Mouse (Mus musculus) hindbrain, postnatal 0 days (tissue): ENCODE results near the gene Svopl. TPM values are rescaled to one million over a fixed set of nuclear protein-coding genes. Genes with fewer than 3 reads are reported as not detected.

Source experiments
- ATAC-seq: fragments of 200-750 bp; cut with Nextera tagmentation; 2 replicates; pipeline ENCODE4 v1.8.0; 2017; ENCODE audit warnings: mild to moderate bottlenecking, moderate TSS enrichment, moderate library complexity
- DNase-seq: peaks from one replicate; pipeline ENCODE4 v3.0.0-alpha.2; 2015; ENCODE audit warnings: low spot score
- H3K27ac ChIP-seq: fragments of 300-500 bp; sonication (generic); 2 replicates; pipeline ENCODE4 v1.5.1; 2014; ENCODE audit warnings: mild to moderate bottlenecking
- H3K27me3 ChIP-seq: fragments of 300-500 bp; sonication (generic); 2 replicates; pipeline ENCODE4 v1.6.1; 2014; ENCODE audit warnings: low read length, mixed read lengths; ENCODE audit not compliant: insufficient read depth
- H3K36me3 ChIP-seq: fragments of 300-500 bp; sonication (generic); 2 replicates; pipeline ENCODE4 v1.6.1; 2014; ENCODE audit warnings: low read length, mixed read lengths; ENCODE audit not compliant: insufficient read depth
- H3K4me1 ChIP-seq: fragments of 300-500 bp; sonication (generic); 2 replicates; pipeline ENCODE4 v1.6.1; 2014; ENCODE audit warnings: antibody characterized with exemption, low read length, mixed read lengths; ENCODE audit not compliant: insufficient read depth
- H3K4me2 ChIP-seq: fragments of 300-500 bp; sonication (generic); 2 replicates; pipeline ENCODE4 v1.6.1; 2014; ENCODE audit warnings: low read depth, mild to moderate bottlenecking, low read length, moderate library complexity, mixed read lengths
- H3K4me3 ChIP-seq: fragments of 300-500 bp; sonication (generic); 2 replicates; pipeline ENCODE4 v1.5.1; 2014; ENCODE audit warnings: low read length
- H3K9ac ChIP-seq: fragments of 300-500 bp; sonication (generic); replicated peaks from 2 replicates; pipeline ENCODE4 v1.6.1; 2014; ENCODE audit warnings: mild to moderate bottlenecking, low read length, moderate library complexity, mixed read lengths
- H3K9me3 ChIP-seq: fragments of 300-500 bp; sonication (generic); 2 replicates; pipeline ENCODE4 v1.6.1; 2016; ENCODE audit warnings: low read length, mixed read lengths
- CTCF ChIP-seq: IDR thresholded peaks from 2 replicates; pipeline ENCODE4 v1.5.1; 2016; ENCODE audit warnings: antibody characterized with exemption, control low read depth, low read depth
- WGBS: fragments of 180-500 bp; shearing (Covaris S2); extraction: QIAGEN DNeasy Blood & Tissue Kit; methylation state at CpG from one replicate; pipeline ENCODE4 v1.1.7; 2014; 5-methylcytosine and 5-hydroxymethylcytosine counted together
- polyA plus RNA-seq: library from polyadenylated mRNA; unstranded; fragments of >200 nt; fragmentation: Nextera tagmentation; extraction: Ambion mirVana; gene quantifications from 2 replicates; pipeline ENCODE4 v1.2.1, GENCODE M21; 2015
- total RNA-seq: library from RNA; depleted of rRNA; stranded (reverse); fragments of >200 nt; gene quantifications from 2 replicates; pipeline ENCODE4 v1.2.3, GENCODE M21; 2014

Svopl gene
- total and polyA plus RNA-seq, 2 experiments from 2014 or later: 1.2 TPM; not detected in 1

DNA sequence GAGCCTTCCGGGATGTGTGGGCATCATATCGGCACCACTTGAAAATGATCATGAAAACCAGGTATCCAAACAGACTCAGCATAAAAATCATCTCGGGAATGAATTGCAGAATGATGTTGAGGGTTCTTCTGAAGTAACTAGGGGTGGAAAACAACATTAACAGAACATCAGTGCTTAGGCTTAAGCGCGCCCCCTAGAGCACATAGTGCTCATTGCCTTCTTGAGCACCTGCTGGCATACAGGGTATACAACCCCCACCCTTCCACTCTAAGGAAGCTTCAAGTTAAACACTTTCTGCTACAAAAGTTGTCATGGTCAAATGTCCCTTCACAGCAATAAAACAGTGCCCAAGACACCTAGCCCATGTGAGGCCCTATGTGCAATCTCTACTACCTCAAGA is 12.0 kb upstream of the Svopl start:
- TF ChIP-seq CTCF: peak; percentile 32
- no peaks in the 10 kb centered on the region for H3K4me1 ChIP-seq
- WGBS: 59% methylated on average over 5 of the region's 5 CpGs
- ATAC-seq (no peak), DNase-seq (no peak)
- no peak overlapping the region for H3K4me2 ChIP-seq
- no peak overlapping the region for H3K9ac ChIP-seq
- H3K9me3 ChIP-seq: no peaks in the 10 kb centered on the region
- no peaks in the 10 kb centered on the region for H3K27me3 ChIP-seq
- no peak overlapping the region for H3K4me3 ChIP-seq
- no peaks in the 10 kb centered on the region for H3K36me3 ChIP-seq
- H3K27ac ChIP-seq: no peak overlapping the region

GRCm38 (mm10) chr6:38055471-38056330 is 8.9 kb upstream of the Svopl start:
- no peak for TF ChIP-seq CTCF
- no peak overlapping the region for H3K27ac ChIP-seq
- H3K27me3 ChIP-seq: no peaks in the 10 kb centered on the region
- 83% methylated on average over 15 of the region's 15 CpGs for WGBS
- H3K4me1 ChIP-seq: no peaks in the 10 kb centered on the region
- H3K4me2 ChIP-seq: no peak overlapping the region
- ATAC-seq: no peak
- H3K36me3 ChIP-seq: no peaks in the 10 kb centered on the region
- no peak overlapping the region for H3K4me3 ChIP-seq
- DNase-seq: no peak
- H3K9me3 ChIP-seq: no peaks in the 10 kb centered on the region
- no peak overlapping the region for H3K9ac ChIP-seq

- Histone ChIP-seq H3K4me1 (no peaks in the 10 kb centered on the region), H3K9ac (no peak overlapping the region), H3K36me3 (no peaks in the 10 kb centered on the region), H3K4me2 (no peak overlapping the region), H3K27ac (no peak overlapping the region), H3K9me3 (no peaks in the 10 kb centered on the region), H3K27me3 (no peaks in the 10 kb centered on the region), H3K4me3 (no peak overlapping the region)
- TF ChIP-seq CTCF: no peak
- WGBS: 95% methylated on average over 6 of the region's 6 CpGs
- DNase-seq (no peak), ATAC-seq (no peak)
Measured at GRCm38 (mm10) chr6:38049601-38050000, 2.8 kb upstream of the Svopl start.

GRCm38 (mm10) chr6:38048800-38049561 is 2.2 kb upstream of the Svopl start:
- Histone ChIP-seq H3K27me3 (no peaks in the 10 kb centered on the region), H3K27ac (no peak overlapping the region), H3K4me1 (no peaks in the 10 kb centered on the region), H3K9ac (no peak overlapping the region), H3K4me3 (no peak overlapping the region), H3K36me3 (no peaks in the 10 kb centered on the region), H3K4me2 (no peak overlapping the region), H3K9me3 (no peaks in the 10 kb centered on the region)
- 51% methylated on average over 6 of the region's 6 CpGs for WGBS
- ATAC-seq (no peak), DNase-seq (no peak)
- TF ChIP-seq CTCF: no peak

DNA sequence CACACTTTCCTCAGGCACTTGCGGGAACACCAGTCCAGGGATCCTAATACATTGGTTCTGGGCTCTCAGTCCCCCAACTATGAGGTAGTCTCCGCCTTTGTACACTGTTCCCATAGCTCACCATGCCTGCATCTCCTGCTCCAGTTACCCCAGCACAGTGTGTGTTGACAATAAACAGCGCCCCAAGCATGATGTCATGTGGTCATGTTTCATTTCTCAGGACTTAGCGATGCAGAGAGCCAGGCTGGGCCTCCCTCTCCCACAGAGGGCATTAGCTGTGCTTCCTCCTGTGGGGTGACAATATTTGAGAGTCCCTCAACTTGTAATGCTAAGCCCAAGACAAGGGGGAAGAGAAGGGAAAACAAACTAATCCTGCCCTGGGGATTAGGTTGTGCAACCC is 1.2 kb upstream of the Svopl start:
- 75% methylated on average over 4 of the region's 4 CpGs for WGBS
- H3K9me3 ChIP-seq: no peaks in the 10 kb centered on the region
- no peak overlapping the region for H3K9ac ChIP-seq
- ATAC-seq (no peak), DNase-seq (no peak)
- no peaks in the 10 kb centered on the region for H3K36me3 ChIP-seq
- no peak overlapping the region for H3K4me2 ChIP-seq
- H3K4me1 ChIP-seq: no peaks in the 10 kb centered on the region
- H3K27ac ChIP-seq: no peak overlapping the region
- H3K4me3 ChIP-seq: no peak overlapping the region
- H3K27me3 ChIP-seq: no peaks in the 10 kb centered on the region
- no peak for TF ChIP-seq CTCF

DNA sequence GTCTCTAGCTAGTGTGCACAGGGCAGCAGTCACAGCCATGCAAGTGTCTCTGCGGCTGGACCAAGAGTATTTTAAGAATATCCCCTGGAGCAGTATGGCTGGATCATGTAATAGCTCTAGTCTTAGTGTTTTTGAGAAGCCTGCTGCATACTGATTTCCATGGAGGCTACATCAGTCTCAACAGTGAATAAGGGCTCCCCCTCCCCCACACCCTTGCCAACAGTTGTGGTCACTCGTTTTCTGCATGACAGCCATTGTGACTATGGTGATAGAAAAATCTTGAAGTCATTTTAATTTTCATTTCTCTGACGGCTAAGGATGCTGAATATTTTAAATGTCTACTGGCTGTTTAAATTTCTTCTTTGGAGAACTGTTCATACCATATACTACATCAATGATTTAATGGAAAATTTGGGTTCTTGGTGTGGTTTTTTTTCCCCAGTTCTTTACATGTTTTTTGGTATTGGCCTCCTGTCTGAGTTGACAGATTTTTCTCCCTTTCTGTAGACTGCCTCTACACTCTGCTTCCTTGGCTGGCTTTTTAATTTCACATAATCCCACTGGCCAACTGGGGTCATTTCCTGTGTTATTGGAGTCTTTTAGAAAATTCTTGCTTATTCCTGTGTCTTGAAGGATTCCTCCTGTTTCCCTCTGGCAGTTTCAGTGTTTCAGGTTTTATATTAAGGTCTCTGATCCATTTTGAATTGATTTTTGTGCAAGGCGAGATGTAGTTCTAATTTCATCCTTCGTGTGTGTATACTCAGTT is 13.8 kb downstream of the Svopl start:
- DNase-seq (peak; percentile 25), ATAC-seq (no peak)
- TF ChIP-seq CTCF: no peak
- Histone ChIP-seq H3K4me1 (no peaks in the 10 kb centered on the region), H3K9me3 (no peaks in the 10 kb centered on the region), H3K27me3 (no peaks in the 10 kb centered on the region), H3K27ac (no peak overlapping the region), H3K4me3 (no peak overlapping the region), H3K4me2 (no peak overlapping the region), H3K36me3 (no peaks in the 10 kb centered on the region), H3K9ac (no peak overlapping the region)
- WGBS: 56% methylated on average over 5 of the region's 5 CpGs
